Mouse (Mus musculus): Measurements from ENCODE around the gene Smad9. TPM values are rescaled to one million over a fixed set of nuclear protein-coding genes. Genes with fewer than 3 reads are reported as not detected.

Smad9 gene
- total RNA-seq, 2 experiments from 2014 or later, result 0.20 to 0.26 TPM

- Histone ChIP-seq H3K4me3 (peak overlapping the region; percentile 94), H3K27ac (peak overlapping the region; percentile 99)
- peak; percentile 93 for DNase-seq
- intact Hi-C loops (cut with DNase I), result loop anchor here (2.0 to 5.0 kb wide), 3 partner anchors 37 to 330 kb away; no protein-coding TSS in a partner anchor
- TF ChIP-seq CTCF (IDR thresholded peaks at IDR 0.05), result no peak
Measured at GRCm38 (mm10) chr3:54734411-54735246, 20.8 kb upstream of the Smad9 start.

DNA sequence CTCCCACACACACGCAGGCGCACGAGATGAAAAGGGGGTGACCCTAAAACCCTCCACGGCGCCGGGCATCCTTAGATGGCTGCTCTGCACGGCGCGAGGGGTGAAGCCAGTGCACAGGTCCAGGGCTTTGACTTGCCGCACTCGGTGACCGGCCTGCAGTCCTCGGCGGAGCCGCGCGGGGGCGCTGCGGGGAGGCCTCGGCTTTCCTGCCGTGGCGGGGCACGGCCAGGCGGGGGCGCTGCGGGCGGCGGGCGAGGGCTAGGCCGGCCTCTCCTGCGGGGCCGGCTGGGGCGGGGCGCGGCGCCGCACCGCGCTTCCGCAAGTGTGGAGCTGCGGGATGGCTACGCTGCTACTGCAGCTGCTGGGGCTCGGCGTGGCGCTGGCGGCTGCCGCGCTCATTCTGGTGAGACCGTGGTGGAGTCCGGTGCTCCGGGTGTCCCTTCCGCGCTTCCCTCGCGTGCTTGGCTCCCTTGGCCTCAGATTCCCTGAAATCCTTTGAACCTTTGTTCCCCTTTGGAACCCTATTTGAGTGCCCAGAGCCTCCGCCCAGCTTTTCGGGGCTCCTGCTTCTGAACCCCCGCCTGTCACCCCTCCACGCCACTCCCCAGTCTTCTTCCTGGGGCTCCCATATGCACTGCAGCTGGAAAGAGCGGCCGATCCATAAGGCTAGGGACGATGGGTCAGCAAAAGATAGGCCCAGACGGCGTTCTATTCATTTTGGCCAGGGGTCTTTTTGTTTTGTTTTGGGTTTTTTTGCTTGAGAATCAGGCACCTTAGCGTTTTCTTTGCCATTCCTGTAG is 19.9 kb upstream of the Smad9 start, which contains the start of the genes Exosc8 and Alg5:
Gene Exosc8, minus strand, starts transcription at position 147 of the 800 bp plus-strand sequence.
Gene Alg5, plus strand, starts transcription at position 293 of the 800 bp plus-strand sequence.
- Histone ChIP-seq H3K27ac (peak within 1 kb of the TSS; percentile 99), H3K4me3 (peak within 1 kb of the TSS; percentile 94)
- intact Hi-C loops (cut with DNase I), result loop anchor here (2.0 kb wide), 2 partner anchors 73 to 329 kb away; no protein-coding TSS in a partner anchor
- peak; percentile 93 for DNase-seq
- no peak; the same call in none of the 2 replicates for TF ChIP-seq CTCF (IDR thresholded peaks at IDR 0.05)

DNA sequence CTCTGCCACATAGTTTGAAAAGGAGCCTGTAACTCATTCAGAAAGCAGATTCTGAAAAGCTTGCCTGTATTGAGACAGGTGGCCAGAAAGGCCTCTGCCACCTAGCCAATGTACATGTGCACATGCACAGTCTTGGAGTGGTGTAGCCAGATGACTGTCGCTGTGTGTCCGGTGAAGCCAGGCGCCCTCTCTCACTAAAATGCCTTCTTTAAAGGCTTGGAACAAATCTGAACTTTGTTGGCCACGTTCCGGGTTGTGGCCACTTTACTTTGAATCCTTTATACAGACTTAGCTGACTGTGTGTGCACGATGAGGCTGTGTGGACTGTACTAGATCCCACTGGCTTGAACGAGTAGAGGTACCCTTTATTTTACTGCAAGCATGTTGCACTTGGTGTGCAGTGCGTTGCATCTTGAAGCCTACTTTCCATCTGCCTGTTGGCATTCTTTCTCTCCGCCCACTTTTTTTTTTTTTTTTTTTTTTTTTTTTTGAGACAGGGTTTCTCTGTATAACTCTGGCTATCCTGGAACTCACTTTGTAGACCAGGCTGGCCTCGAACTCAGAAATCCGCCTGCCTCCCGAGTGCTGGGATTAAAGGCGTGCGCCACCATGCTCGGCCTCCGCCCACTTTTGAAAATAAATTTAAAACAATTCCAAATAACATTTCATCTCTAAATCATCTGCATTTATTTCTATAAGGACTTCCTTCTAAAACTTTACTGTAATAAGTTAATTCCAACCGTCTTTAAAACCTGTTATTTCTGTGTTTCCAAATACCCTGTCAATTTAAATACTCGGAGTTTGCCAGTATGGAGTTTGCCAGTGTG is 19.1 kb upstream of the Smad9 start:
- Histone ChIP-seq H3K4me3 (peak overlapping the region; percentile 94), H3K27ac (peak overlapping the region; percentile 99)
- DNase-seq, result no peak
- intact Hi-C loops (cut with DNase I), result no loop called here
- TF ChIP-seq CTCF (IDR thresholded peaks at IDR 0.05), result no peak

GRCm38 (mm10) chr3:54737317-54737716 is 18.1 kb upstream of the Smad9 start:
- no peak overlapping the region for H3K4me3 ChIP-seq
- TF ChIP-seq CTCF (IDR thresholded peaks at IDR 0.05), result no peak
- H3K27ac ChIP-seq, result no peak overlapping the region
- no peak for DNase-seq
- intact Hi-C loops (cut with DNase I), result no loop called here

DNA sequence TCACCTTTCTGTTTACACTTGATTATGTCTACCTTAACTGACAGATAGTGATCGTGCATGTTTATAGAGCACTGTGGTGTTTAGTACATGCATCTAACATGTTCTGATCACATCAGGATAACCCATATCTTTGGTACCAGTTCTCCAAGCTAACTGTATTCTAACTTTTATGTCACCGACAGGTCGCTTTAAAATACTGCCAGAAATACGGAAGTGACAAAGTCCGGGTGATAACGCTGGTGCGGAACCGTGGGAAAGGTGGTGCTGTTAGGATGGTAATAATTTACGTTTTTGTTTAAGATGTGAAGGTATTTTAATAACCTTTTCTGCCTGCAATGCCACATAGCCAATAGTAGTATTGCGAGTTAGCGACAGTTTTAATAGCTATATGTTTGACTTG is 13.4 kb upstream of the Smad9 start:
- Histone ChIP-seq H3K27ac (no peak overlapping the region), H3K4me3 (no peak overlapping the region)
- intact Hi-C loops (cut with DNase I), result no loop called here
- no peak for DNase-seq
- no peak for TF ChIP-seq CTCF (IDR thresholded peaks at IDR 0.05)

- TF ChIP-seq CTCF (IDR thresholded peaks at IDR 0.05), result peak; percentile 44
- intact Hi-C loops (cut with DNase I), result no loop called here
- no peak for DNase-seq
- no peak overlapping the region for H3K27ac ChIP-seq
- H3K4me3 ChIP-seq, result no peak overlapping the region
Measured at GRCm38 (mm10) chr3:54745799-54746198, 9.6 kb upstream of the Smad9 start.

GRCm38 (mm10) chr3:54753411-54753810 is 2.0 kb upstream of the Smad9 start:
- no peak for DNase-seq
- no peak for TF ChIP-seq CTCF (IDR thresholded peaks at IDR 0.05)
- intact Hi-C loops (cut with DNase I), result no loop called here
- Histone ChIP-seq H3K27ac (no peak overlapping the region), H3K4me3 (no peak overlapping the region)

DNA sequence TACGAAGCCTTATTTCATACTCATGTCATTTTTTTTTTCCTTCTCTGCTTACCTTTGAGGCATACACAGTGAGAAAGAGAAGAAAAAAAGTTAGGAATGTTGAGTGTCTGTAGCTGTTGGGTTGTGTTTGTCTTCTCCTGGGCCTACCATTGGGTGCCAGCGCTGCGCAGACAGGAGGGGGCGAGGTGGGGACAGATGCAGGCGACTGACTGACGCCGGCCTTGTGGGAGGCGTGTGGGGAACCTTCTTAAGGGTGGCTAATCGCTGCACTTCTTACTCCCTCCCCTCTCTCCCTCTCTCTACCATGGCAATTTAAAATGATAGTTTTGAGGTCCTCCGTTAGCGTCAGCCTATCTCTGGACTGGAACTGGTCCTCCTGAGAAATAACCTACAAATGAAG is 676 bp downstream of the Smad9 start:
- intact Hi-C loops (cut with DNase I), result no loop called here
- DNase-seq, result no peak
- TF ChIP-seq CTCF (IDR thresholded peaks at IDR 0.05), result no peak
- Histone ChIP-seq H3K27ac (0 out of 2 replicates have a peak overlapping the region, but pooled peaks have one; percentile 50), H3K4me3 (peak overlapping the region; percentile 78)

DNA sequence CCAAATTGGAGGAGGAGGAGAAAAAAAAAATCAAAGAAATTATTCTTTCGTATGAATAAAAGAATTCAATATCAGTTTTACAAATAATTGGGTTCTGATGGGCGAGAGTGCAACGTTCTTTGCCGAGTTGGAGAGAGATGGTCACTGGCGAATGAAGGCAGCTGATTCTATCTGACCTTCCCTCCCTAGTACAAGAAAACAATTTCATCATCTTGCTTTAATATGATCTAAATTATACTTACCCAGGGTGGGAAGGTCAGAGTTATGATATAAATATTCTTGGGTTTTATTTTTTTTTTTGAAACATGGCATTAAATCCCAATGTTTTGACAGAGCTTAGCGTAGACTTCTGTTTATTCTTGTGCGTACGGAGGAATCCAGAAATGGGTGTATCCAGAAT is 2.1 kb downstream of the Smad9 start:
- no peak overlapping the region for H3K4me3 ChIP-seq
- intact Hi-C loops (cut with DNase I), result no loop called here
- no peak for TF ChIP-seq CTCF (IDR thresholded peaks at IDR 0.05)

GRCm38 (mm10) chr3:54759211-54759610 is 3.8 kb downstream of the Smad9 start:
- no peak overlapping the region for H3K4me3 ChIP-seq
- H3K27ac ChIP-seq, result no peak overlapping the region
- intact Hi-C loops (cut with DNase I), result no loop called here
- no peak for TF ChIP-seq CTCF (IDR thresholded peaks at IDR 0.05)
- DNase-seq, result no peak

More for the DNA sequence above, 2.1 kb downstream of the Smad9 start:
- H3K27ac ChIP-seq, result no peak overlapping the region
- no peak for DNase-seq

DNA sequence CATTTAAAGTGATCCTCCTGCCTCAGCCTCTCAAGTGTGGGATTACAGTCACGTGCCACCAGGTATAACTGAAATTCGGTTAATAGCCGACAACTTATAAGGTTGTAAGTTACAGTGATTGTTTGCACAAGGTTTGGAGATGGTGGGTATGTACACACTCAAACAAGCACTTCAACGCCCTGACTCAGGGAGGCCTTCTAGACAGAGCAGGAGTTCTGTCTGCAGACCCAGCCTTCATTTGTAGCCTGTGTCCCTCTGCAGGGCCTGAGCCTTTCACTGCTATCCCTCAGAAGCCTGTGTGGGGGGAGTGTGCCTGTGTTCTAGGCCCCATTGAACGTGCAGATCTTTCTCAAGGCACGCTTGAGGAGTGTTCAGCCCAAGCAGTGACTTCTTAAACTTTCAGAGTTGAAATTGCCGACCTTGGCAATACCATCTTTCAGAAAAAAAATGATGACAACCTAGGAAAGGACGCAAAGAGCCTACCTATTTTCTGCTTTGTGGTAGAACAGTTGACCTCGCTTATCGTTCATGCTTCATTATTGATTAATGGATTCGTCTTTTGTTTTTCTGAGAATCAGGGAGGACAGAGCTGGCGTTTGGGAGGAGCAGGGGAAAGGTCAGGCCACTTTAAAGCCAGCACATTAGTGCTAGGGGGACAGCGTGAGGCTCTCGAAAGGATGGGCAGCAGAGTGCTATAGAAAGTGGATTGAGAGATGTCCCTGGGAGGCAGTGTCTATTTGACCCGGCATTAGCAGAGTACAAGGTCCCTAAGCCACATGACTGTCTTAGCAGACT is 5.1 kb downstream of the Smad9 start:
- H3K4me3 ChIP-seq, result no peak overlapping the region
- intact Hi-C loops (cut with DNase I), result no loop called here
- no peak overlapping the region for H3K27ac ChIP-seq
- no peak for DNase-seq
- TF ChIP-seq CTCF (IDR thresholded peaks at IDR 0.05), result no peak
